Mouse (Mus musculus) spleen, adult 2 months (tissue): ENCODE results near the gene Ttc12.

Experiments used
- CTCF ChIP-seq: fragments of 200-500 bp; IDR thresholded peaks from 2 replicates; pipeline ENCODE4 v1.5.1; 2011; ENCODE audit warnings: mild to moderate bottlenecking, inconsistent platforms; ENCODE audit not compliant: insufficient read depth, insufficient read length, insufficient replicate concordance; ENCODE audit errors: extremely low read depth
- POLR2A ChIP-seq: fragments of 200-500 bp; IDR thresholded peaks from 2 replicates; pipeline ENCODE4 v1.6.1; 2011; ENCODE audit warnings: low read depth, low read length, inconsistent platforms

- TF ChIP-seq CTCF = no peak
- TF ChIP-seq POLR2A = no peak
These were observed 48.9 kb upstream of the Ttc12 start for GRCm38 (mm10) chr9:49534958-49535357.
